In genomic region chr10:39732266-39733100, GRCm38 (mm10) we compare ENCODE assay signal across 8 mouse cellular contexts. TPM values are rescaled to one million over a fixed set of nuclear protein-coding genes. Genes with fewer than 3 reads are reported as not detected.
A peak's percentile ranks its signal among the peaks of the same experiment; 100 is the strongest.
DNase-seq lines count a peak whose midpoint lies in the region; ATAC-seq lines count a peak whose summit lies in the region.

No protein-coding gene starts in this region.

- peak; percentile 63 for ATAC-seq in hindbrain, embryonic 11.5 days (ENCODE audit: low FRiP score)

- peak; percentile 94 for DNase-seq in MN1 (ENCODE audit: low spot score)
- DNase-seq in cerebellum, adult 9-10 months, result peak; percentile 85
- peak; percentile 38 to 72 for DNase-seq in frontal cortex, adult 2 months (ENCODE audit: extremely low spot score in 1 of 2, low spot score in 1 of 2)
- DNase-seq in hindbrain, embryonic 11.5 days (ENCODE audit: low spot score), result peak; percentile 85
- peak; percentile 63 to 83 for DNase-seq in layer of hippocampus, postnatal 25 days (ENCODE audit: extremely low spot score in 1 of 2, low spot score in 1 of 2)
- peak; percentile 81 for DNase-seq in lung, postnatal 14 days
- peak; percentile 36 for DNase-seq in retina, adult 2 months (ENCODE audit: low read depth, low spot score)
- peak; percentile 87 for DNase-seq in thymus, postnatal 25 days

- H3K9me3 ChIP-seq in hindbrain, embryonic 11.5 days (ENCODE audit: control insufficient read depth, low read length), result no peaks in the 10 kb centered on the region

- no peaks in the 10 kb centered on the region for H3K36me3 ChIP-seq in hindbrain, embryonic 11.5 days (ENCODE audit: control insufficient read depth, insufficient read depth, low read length)

- peak overlapping the region; percentile 55 for H3K4me2 ChIP-seq in hindbrain, embryonic 11.5 days (replicated peaks; ENCODE audit: low read depth, low read length)

- no peaks in the 10 kb centered on the region for H3K4me1 ChIP-seq in hindbrain, embryonic 11.5 days (replicated peaks; ENCODE audit: control insufficient read depth, insufficient read depth, low read length)

- peak overlapping the region; percentile 95 for H3K9ac ChIP-seq in hindbrain, embryonic 11.5 days (ENCODE audit: low read depth, low read length)

- H3K4me3 ChIP-seq in hindbrain, embryonic 11.5 days (ENCODE audit: low read depth, low read length), result peak overlapping the region; percentile 88

- under 1% methylated on average over 53 of the region's 105 CpGs for WGBS in hindbrain, embryonic 11.5 days

- H3K27me3 ChIP-seq in hindbrain, embryonic 11.5 days (ENCODE audit: control insufficient read depth, insufficient read depth, low read length), result no peaks in the 10 kb centered on the region

- H3K27ac ChIP-seq in hindbrain, embryonic 11.5 days (ENCODE audit: low read depth, low read length), result peak overlapping the region; percentile 99

RNA-seq across cellular contexts. Expression of gene Rev3l, which starts 0.6 kb away (rescaled TPM):
- 50.0 and 50.1 TPM in 2 replicates for polyA plus RNA-seq in frontal cortex, adult 2 months (2012; rRNA removed)
- polyA plus RNA-seq in hindbrain, embryonic 11.5 days (2014; fragmentation: Nextera tagmentation; extraction: Ambion mirVana), result 17.2 and 23.7 TPM in 2 replicates
- total RNA-seq in layer of hippocampus, postnatal 25 days (2021), result 10 to 100 TPM; 33.9 to 43.4 TPM

Comparison
In these comparisons a context has a peak if more than half of its experiments do, and no peak if none do; other contexts are left out.
1. Peak in every context shown above with its lines: DNase-seq, ATAC-seq, H3K4me3 ChIP-seq and H3K27ac ChIP-seq.
2. DNase-seq: peak in every context shown above with its lines; median percentile 94 in MN1; 87 in thymus, postnatal 25 days; 85 in cerebellum, adult 9-10 months; 85 in hindbrain, embryonic 11.5 days; 81 in lung, postnatal 14 days; 73 in layer of hippocampus, postnatal 25 days; 55 in frontal cortex, adult 2 months; 36 in retina, adult 2 months.